Mouse (Mus musculus): ENCODE measurements around the gene Krtap16-1.

Krtap16-1 gene

DNA sequence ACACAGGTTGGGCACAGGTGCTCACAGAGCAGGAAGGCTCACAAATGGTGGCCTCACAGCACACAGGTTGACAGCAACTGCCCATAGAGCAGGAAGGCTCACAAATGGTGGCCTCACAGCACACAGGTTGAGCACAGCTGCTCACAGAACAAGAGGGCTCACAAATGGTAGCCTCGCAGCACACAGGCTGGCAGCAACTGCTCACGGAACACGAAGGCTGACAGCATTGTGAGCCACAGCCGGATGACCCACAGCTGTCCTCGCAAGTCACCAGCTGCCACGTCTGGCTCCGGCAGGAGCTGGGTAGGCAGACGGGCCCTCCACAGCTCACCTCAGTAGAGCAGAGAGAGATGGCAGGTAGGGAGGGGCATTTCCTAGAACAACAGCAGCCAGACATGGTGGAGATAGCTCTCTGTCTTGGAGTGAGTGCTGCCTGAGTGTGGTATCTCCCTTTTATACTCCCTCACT lies at the start of gene Krtap16-1:
TSS of gene Krtap16-1 (minus strand) at position 418 of the 468 bp plus-strand sequence.
- DNase-seq (ENCODE audit: low read depth, low spot score): no peak

DNA sequence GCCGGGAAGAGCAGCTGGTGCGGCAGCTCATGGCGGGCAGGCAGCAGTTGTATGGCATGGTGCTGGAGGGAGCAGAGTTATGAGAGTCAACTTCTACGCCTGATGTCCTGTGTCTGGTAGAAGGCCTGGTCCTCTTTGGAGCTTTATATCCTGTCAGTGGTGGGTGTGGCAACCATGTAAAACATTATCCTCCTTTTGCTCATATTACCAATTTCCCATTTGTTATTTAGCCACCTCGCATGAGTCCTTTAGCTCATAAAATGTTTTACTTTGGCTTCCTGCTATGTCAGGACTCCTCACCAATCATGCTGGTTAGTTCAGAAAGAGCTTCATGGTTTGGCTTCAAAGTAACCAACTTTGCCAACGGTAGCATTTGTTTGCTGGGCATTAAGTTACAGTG lies 43.4 kb upstream of the Krtap16-1 start, which contains the start of gene Krt33b:
TSS of gene Krt33b (minus strand) at position 101 of the 400 bp plus-strand sequence.
- no peak for DNase-seq (ENCODE audit: low read depth, low spot score)

DNA sequence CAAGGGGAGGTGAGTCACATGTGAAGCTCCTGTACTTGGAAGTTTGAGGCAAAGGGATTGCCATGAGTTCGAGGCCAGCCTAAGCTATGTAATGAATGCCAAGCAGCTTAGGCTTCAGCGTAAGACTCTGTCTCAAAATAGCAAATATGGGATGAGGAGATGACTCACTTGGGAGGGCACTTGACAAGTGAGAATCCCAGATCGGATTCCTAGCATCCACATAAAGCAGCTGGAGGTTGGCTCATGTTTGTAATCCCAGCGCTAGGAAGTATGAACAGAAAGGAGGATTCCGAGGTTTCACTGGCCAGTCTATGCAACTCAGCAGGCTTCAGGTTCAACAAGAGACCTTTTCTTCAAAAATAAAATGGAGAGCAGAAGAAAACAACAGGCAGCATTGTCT lies 35.0 kb upstream of the Krtap16-1 start:
- DNase-seq (ENCODE audit: low read depth, low spot score): no peak

DNA sequence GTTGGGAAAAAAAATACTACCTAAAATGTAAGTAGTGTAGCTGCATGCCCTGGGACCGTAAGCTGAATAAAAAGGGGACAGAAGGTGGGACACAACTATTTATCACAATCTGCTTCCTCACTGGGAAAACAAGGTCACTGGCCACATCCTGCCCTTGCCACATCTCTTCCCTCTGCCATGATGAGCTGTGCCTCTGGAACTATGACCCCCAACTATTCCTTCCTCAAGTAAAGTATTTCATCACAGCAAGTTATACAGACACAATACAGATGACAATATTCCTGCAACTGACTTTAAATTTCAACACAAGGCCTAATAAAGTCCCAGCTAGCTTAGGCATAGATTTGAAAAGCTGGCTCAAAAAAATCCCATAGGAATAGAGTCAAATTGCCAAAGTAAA lies 33.1 kb upstream of the Krtap16-1 start:
- no peak for DNase-seq (ENCODE audit: low read depth, low spot score)

DNA sequence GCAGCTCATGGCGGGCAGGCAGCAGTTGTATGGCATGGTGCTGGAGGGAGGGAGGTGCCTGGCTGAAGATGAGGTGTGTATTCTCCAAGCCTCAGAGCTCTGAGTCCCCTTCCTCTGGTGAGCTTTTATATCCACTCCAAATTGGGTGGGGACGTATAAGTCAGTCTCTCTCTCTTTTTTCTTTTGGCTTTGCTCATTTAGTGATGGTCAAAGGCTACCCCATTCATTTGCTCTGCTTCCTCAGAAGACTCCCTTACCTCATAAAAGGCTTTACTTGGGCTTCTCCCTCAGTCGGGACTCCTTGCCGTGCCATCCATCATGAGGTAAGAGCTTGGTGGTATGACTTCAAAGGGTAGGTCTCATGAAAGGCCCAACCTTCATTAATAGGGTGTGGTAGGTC lies 29.7 kb upstream of the Krtap16-1 start, which contains the start of gene Krt33a:
TSS of gene Krt33a (minus strand) at position 101 of the 400 bp plus-strand sequence.
- DNase-seq (ENCODE audit: low read depth, low spot score): no peak

DNA sequence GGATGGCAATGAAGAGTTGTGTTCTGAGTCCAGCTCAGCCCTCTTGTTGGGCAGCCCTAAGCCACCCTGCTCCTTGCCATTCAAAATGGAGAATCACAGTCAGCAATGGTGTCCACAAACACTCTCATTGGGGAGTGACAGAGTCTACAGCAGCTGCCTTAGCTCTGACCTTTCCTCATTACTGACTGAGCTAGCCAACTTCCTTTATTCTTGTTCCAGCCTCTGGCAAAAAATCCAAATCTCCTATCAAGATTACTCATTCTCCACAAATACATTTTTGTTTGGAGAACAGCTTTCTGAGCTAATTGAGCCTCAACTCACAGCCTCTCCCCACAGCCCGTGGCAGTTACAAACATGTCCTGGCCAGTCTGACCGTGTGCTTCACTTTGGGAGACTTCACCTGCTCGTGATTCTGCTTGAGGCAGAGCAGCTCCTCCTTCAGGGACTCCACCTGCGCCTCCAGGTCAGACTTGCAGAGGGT lies 27.3 kb upstream of the Krtap16-1 start:
- no peak for DNase-seq (ENCODE audit: low read depth, low spot score)

DNA sequence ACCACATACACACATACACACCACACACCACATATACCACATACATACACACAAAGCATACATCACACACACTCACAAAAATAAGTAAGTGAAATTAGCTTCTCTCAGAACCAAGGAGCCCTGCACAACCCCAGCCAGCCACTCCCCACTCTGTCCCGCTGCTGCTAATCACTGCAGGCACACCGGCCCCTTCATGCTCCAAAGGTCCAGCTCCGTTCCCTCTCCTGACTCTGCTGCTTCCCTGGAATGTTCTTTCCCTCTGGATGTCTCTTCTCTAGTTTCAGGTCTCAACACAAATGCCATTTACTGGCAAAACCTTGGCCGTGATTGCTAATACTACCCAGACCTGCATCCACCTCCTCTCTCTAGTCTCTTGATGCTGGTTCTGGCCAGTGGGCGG lies 24.3 kb upstream of the Krtap16-1 start:
- DNase-seq (ENCODE audit: low read depth, low spot score): no peak

DNA sequence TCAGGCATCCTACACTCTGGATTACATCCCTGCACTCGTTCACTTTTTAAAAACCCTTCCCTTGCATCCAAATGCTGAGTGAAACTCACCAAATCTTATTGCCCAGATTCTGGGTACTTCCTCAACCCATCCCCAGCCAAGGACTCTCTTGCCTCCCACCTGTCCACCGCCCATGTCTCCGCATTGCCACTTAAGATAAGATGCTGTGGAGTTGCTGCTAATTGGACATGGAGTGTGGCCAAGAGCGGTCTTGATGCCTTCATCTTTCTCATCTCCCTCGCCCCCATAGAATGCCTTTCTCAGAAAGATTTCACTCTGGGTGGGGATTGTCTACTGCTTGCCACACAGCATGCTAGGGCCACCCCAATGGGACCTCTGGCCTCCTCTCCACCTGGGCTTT lies 21.9 kb upstream of the Krtap16-1 start:
- DNase-seq (ENCODE audit: low read depth, low spot score): no peak

DNA sequence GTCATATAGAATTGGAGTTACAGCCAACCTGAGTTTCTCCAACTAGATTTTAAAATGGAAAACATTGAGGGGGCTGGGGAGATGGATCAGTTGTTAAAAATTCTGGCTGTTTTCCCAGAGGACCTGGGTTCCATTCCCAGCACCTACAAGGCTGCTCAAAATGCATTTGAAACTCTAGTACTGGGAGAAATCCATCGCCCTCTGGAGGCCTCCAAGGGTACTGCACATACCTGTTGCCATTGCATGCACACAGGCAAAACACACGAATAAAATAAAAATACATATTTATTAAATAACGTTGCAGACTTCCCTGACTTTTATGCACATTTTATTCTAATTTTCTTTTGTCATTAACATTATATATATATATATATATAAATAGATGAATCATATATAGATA lies 20.2 kb upstream of the Krtap16-1 start:
- DNase-seq (ENCODE audit: low read depth, low spot score): no peak

DNA sequence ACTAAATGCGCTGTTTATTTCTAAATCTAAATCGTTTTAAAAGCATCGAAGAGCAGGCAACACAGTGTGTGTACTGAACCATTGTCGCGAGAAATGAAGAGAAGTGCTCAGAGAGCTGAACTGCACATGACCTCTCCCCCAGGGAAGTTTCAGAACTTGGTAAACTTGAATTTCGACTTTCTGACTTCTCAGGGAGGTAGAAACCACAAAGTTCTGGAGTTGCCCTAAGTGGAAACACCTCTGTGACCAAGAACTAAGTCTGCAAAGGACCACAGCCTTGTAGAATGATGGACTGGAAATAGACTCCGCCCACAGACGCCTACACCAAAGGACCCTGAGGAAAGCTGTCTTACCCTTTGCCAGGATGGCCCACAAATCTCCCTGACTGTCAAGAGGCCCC lies 19.5 kb upstream of the Krtap16-1 start:
- DNase-seq (ENCODE audit: low read depth, low spot score): no peak

DNA sequence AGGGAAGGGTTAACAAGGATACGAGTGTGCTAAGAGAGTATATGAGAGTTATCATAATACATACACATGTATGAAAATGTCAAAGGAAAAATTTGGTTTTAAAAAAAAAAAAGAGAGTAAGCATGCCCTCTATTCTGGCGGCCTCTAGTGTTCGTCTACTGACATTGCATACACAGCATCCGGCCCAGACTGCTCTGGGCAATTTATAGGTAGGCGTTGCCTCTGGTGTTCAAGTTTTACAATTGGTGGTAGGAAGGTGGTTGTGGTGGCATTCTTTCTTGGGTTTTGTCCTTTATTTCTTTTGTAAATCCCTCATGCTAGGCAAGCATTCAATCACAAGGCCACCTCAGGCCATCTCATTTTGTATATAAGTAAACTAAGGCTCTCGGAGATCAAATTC lies 18.4 kb upstream of the Krtap16-1 start:
- DNase-seq (ENCODE audit: low read depth, low spot score): peak; percentile 43

DNA sequence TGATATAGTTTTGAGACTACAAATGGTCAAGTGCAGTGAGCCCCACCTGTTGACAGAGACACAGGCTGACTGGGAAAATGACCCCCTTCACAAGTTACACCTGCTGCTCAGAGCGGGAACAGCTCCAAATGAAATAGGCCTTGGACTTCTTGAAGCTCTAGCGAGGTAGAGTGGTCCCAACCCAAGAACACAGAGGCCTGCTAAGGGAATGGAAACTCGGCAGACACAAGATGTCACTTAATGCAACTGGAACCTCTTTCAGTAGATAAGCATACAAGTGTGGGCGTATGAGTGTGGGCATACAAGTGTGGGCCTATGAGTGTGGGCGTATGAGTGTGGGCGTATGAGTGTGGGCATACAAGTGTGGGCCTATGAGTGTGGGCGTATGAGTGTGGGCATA lies 12.7 kb upstream of the Krtap16-1 start:
- no peak for DNase-seq (ENCODE audit: low read depth, low spot score)

DNA sequence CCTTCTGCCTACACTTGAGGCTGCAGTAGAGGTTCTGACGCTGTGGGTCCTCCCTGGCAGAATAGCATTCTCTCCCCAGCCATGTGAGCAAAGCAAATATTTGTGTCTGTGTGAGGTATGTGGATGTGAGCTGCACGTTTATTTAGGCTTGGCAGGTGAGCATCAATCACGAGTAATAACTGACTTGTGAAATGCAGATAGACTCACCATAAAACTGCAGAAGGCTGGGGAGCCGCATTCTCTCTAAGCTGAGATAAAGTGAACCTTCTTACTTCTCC lies 7.9 kb upstream of the Krtap16-1 start:
- DNase-seq (ENCODE audit: low read depth, low spot score): no peak

DNA sequence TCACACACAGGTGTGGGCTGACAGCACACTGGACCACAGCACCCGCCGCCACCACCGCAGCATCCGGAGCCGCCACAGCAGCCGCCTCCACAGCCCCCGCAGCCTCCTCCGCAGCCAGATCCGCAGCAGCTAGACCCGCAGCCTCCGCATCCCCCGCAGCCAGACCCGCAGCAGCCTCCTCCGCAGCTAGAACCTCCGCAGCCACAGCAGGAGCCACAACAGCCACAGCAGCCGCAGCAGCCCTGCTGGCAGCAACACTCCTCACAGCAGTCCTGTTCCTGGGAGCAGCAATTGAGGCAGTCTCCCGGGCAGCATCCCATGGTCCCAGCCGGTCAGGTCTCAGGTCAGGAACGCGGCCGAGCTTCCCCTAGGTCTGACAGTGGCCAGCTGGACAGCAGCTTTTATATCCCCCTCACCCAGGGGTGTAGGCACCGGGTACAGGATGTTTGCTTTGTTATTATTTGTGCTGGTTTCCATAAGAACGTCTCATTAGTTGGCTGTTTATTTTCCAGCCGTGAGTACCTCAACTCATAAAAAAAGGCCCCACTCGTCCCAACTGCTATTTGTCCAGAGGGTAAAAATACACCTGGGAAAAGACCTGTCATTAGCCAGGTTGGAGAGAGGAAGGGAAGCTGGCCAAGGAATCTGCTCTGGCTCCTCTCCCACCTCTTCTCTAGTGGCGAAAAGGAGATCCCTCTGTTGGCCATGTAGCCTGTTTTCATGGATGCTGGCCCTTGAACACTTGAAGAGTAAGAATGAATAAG lies 7.4 kb upstream of the Krtap16-1 start, which contains the start of gene Krtap17-1:
TSS of gene Krtap17-1 (minus strand) at position 375 of the 764 bp plus-strand sequence.
- DNase-seq (ENCODE audit: low read depth, low spot score): no peak

DNA sequence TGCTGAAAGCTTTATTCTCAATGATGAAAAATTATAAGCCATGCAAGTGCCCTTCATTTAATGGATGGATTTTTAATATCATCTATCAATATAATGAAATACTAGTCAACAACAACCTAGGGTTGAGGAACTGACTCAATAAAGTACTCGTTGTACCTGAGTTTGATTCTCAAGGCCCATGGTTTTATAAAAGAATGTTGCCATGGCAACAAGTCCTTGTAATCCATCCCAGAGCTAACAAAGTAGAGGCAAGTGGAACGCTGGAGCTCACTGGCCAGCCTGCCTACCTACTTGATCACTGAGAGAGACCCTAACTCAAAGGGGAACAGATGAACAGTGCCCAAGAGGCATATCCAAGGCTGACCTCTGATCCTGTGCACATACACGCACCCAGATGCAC lies 4.2 kb upstream of the Krtap16-1 start:
- DNase-seq (ENCODE audit: low read depth, low spot score): no peak

DNA sequence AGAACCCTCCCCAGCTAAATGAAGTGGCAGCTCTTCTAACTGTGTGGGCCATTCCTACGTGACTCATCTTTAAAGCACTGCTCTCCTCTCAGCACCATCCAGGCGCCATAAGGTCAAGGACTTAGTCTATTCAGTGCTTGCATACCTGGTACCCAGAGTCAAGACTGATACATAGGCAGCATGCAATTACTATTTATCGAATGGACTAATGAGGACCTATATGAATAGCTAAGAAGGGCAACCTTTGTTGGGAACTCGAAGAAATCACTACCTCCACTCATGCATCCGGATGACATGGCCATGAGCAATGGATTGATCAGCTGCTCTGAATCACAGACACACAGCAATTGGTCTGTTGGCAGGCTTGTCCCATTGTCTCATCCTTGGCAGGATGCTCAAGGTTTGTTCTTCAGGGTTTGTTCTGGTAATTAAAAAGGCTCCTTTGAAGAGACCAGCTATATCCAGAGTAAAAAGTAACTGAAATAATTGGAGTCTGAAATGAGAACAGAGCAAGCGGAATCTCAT lies 3.5 kb upstream of the Krtap16-1 start:
- DNase-seq (ENCODE audit: low read depth, low spot score): no peak

DNA sequence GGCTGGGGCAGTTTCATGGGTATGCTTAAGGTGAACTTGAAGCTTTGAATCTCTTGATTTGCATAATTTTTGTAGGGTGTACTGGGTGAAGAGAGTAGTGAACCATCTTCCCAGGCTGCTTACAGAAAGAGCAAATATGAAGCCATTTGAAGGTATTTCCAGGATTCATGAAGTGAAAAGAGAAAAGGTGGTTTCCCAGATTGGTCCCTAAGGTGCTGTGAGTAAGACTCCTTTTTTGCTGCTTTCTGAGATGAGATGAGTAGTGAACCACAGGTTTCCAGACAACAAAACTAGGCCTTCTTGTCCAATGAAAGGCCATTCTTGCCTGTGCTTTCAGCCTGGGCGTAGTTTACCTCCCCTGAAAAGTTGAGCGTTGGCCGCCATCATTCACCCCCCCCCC lies 2.1 kb upstream of the Krtap16-1 start:
- DNase-seq (ENCODE audit: low read depth, low spot score): no peak

DNA sequence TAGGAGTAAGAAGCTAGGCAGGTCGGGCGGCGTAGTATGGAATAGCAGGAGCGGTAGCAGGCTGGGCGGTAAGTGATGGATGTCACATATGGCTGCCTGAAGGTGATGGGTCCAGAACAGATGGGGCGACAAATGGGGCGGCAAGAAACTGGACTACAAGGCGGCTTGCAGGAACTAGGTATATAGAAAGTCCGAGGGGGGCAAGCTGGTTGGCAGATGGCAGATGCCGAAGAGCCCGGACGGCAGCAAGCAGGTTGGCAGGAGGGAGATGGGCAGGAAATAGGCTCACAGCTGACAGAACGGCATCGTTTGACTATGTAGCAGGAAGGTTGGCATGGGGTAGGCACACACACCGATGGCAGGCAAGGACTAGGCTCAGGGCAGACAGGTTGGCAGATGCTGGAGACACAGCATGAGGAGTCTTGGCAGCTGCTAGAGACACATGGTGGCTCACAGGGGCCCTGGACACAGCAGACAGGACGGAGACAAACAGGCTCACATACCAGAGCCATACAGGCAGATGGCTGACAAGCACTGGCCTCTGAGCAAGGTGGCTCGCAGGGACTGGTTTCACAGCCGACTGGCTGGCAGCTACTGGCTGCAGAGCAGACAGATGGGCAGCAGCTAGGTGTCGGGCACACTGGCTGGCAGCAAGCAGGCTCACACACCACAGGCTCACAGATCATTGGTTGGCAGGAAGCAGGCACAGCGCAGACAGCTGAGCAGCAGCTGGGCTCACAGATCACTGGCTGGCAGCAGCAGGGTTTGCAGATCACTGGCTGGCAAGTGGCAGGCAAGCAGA lies 905 bp downstream of the Krtap16-1 start:
- no peak for DNase-seq (ENCODE audit: low read depth, low spot score)

DNA sequence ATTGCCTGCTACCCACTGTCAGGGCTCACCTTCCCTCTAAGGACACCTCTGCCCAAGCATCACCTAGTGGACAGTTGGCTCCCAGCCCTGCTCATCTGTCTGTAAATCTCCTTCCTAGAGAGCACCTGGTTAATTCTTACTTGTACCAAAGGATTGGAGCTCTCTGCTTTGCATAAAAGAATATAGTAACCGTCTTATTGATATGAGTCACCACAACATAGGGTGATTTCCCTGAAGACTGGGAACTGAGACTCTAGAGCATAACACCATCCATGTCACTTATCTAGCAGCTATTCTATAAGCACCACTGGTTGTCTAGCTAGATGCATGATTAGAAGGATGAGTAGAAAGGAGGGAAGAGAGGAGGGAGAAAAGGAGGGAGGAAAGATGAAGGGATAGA lies 3.0 kb downstream of the Krtap16-1 start:
- no peak for DNase-seq (ENCODE audit: low read depth, low spot score)

DNA sequence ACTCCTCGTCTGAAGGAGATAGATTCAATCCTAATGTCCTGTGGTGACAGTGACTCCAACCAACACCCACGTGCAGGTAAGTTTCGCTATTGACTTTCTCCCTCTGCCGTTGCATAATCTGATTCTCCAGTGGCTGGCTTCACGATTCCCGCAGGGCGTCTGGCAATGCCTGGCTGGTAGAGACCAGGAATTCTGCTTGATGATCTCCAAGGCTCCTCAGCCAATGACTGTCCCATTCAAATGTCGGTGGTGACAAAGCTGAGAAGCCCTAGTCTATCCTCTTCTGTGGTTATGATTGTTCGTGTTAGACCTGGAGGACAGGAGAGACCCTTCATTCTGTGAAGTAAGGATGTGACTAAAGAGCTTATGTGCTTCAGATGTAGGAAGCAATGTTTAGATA lies 3.7 kb downstream of the Krtap16-1 start:
- DNase-seq (ENCODE audit: low read depth, low spot score): no peak

DNA sequence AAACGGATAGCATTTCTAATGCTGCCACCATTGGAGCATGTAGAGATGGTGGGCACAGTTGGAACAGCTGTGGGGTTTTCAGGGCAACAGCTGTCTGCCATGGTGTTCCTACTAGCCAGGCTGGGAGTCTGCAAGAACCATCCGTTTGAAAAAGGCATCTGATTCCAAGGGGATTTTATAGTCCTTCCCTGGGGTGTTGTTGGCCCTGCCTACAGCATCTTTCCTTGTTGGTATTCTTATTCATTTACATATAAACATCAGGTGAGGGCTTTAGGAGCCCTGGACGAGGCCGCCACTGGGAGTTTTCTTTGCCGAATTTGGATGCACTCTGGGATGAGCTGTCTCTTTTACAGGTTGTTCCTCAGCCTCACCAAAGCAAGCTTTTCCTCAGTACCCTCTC lies 7.4 kb downstream of the Krtap16-1 start, which contains the start of gene Krtap29-1:
TSS of gene Krtap29-1 (minus strand) at position 101 of the 400 bp plus-strand sequence.
- no peak for DNase-seq (ENCODE audit: low read depth, low spot score)

DNA sequence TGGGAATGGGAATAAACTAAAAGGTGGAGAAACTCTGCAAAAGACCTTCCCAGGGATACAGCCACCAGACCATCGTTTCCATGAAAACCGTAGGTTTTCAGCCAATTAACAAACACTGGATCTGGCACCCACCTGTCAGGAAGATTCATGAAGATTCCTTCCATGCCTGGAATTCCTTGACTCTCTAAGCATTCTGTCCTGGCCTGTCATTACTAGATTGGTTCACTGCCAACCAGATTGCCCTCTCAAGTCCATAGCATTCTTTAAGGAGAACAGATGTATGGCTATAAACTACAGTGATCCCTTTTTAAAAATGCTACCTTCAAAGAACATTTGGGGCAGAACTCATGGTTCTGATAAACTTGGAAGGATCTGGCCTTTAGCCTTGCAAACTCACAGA lies 20.4 kb downstream of the Krtap16-1 start:
- DNase-seq (ENCODE audit: low read depth, low spot score): no peak

Data from embryo, embryonic 11.5 days (tissue).